Mouse (Mus musculus): ENCODE data around the gene Kcnab1.

Kcnab1 gene

GRCm38 (mm10) chr3:65204356-65205075 lies 95.3 kb downstream of the Kcnab1 start:
- in situ Hi-C loops (cut with MboI, MseI), result no loop called here

- in situ Hi-C loops (cut with MboI, MseI), result no loop called here
These were observed 96.4 kb downstream of the Kcnab1 start for GRCm38 (mm10) chr3:65205539-65206020.

GRCm38 (mm10) chr3:65213725-65214124 lies 104.5 kb downstream of the Kcnab1 start:
- in situ Hi-C loops (cut with MboI, MseI), result no loop called here

GRCm38 (mm10) chr3:65214635-65215034 lies 105.5 kb downstream of the Kcnab1 start:
- in situ Hi-C loops (cut with MboI, MseI), result loop anchor here (5.0 kb wide), 1 partner anchor 47 kb away; no protein-coding TSS in a partner anchor

GRCm38 (mm10) chr3:65217673-65218579 lies 108.7 kb downstream of the Kcnab1 start:
- in situ Hi-C loops (cut with MboI, MseI), result loop anchor here (5.0 kb wide), 1 partner anchor 51 kb away; no protein-coding TSS in a partner anchor

- in situ Hi-C loops (cut with MboI, MseI), result loop anchor here (10.0 kb wide), 1 partner anchor 965 kb away; no protein-coding TSS in a partner anchor
These were observed 111.1 kb downstream of the Kcnab1 start for GRCm38 (mm10) chr3:65220287-65220686.

- in situ Hi-C loops (cut with MboI, MseI), result loop anchor here (10.0 kb wide), 1 partner anchor 961 kb away; no protein-coding TSS in a partner anchor
These were observed 114.5 kb downstream of the Kcnab1 start for GRCm38 (mm10) chr3:65223635-65224034.

- in situ Hi-C loops (cut with MboI, MseI), result no loop called here
These were observed 121.8 kb downstream of the Kcnab1 start for GRCm38 (mm10) chr3:65230978-65231377.

- in situ Hi-C loops (cut with MboI, MseI), result no loop called here
These were observed 122.4 kb downstream of the Kcnab1 start for GRCm38 (mm10) chr3:65231419-65232090.

- in situ Hi-C loops (cut with MboI, MseI), result no loop called here
These were observed 139.8 kb downstream of the Kcnab1 start for GRCm38 (mm10) chr3:65249023-65249422.

- in situ Hi-C loops (cut with MboI, MseI), result no loop called here
These were observed 151.3 kb downstream of the Kcnab1 start for GRCm38 (mm10) chr3:65260521-65260920.

- in situ Hi-C loops (cut with MboI, MseI), result no loop called here
These were observed 153.6 kb downstream of the Kcnab1 start for GRCm38 (mm10) chr3:65262506-65263422.

- in situ Hi-C loops (cut with MboI, MseI), result no loop called here
These were observed 164.1 kb downstream of the Kcnab1 start for GRCm38 (mm10) chr3:65273317-65273716.

GRCm38 (mm10) chr3:65277777-65278176 lies 168.6 kb downstream of the Kcnab1 start:
- in situ Hi-C loops (cut with MboI, MseI), result no loop called here

- in situ Hi-C loops (cut with MboI, MseI), result no loop called here
These were observed 174.2 kb downstream of the Kcnab1 start for GRCm38 (mm10) chr3:65283366-65283765.

- in situ Hi-C loops (cut with MboI, MseI), result no loop called here
These were observed 179.8 kb downstream of the Kcnab1 start for GRCm38 (mm10) chr3:65288994-65289393.

- in situ Hi-C loops (cut with MboI, MseI), result no loop called here
These were observed 187.8 kb downstream of the Kcnab1 start for GRCm38 (mm10) chr3:65296996-65297395.

GRCm38 (mm10) chr3:65299205-65299604 lies 190.0 kb downstream of the Kcnab1 start:
- in situ Hi-C loops (cut with MboI, MseI), result no loop called here

GRCm38 (mm10) chr3:65301531-65301930 lies 192.3 kb downstream of the Kcnab1 start:
- in situ Hi-C loops (cut with MboI, MseI), result no loop called here

GRCm38 (mm10) chr3:65302559-65302958 lies 193.4 kb downstream of the Kcnab1 start:
- in situ Hi-C loops (cut with MboI, MseI), result no loop called here

GRCm38 (mm10) chr3:65315837-65316236 lies 206.7 kb downstream of the Kcnab1 start:
- in situ Hi-C loops (cut with MboI, MseI), result no loop called here
